Mouse (Mus musculus) forebrain, postnatal 0 days (tissue): ENCODE measurements around the gene Xrcc4. TPM values are rescaled to one million over a fixed set of nuclear protein-coding genes. Genes with fewer than 3 reads are reported as not detected.

ENCODE experiments used
- ATAC-seq: fragments of 200-750 bp; cut with Nextera tagmentation; 2 replicates; pipeline ENCODE4 v1.8.0; 2017; ENCODE audit warnings: mild to moderate bottlenecking, moderate library complexity
- DNase-seq: peaks from one replicate; pipeline ENCODE4 v3.0.0-alpha.2; 2015
- H3K27ac ChIP-seq: fragments of 300-500 bp; sonication (generic); 2 replicates; pipeline ENCODE4 v1.5.1; 2014; ENCODE audit warnings: low read depth, mild to moderate bottlenecking, antibody characterized with exemption, low read length, moderate library complexity, mixed read lengths
- H3K27me3 ChIP-seq: fragments of 300-500 bp; sonication (generic); 2 replicates; pipeline ENCODE4 v1.6.1; 2014; ENCODE audit warnings: mild to moderate bottlenecking, low read length, mixed read lengths; ENCODE audit not compliant: insufficient read depth
- H3K36me3 ChIP-seq: fragments of 300-500 bp; sonication (generic); 2 replicates; pipeline ENCODE4 v1.6.1; 2014; ENCODE audit warnings: mild to moderate bottlenecking, moderate library complexity; ENCODE audit not compliant: insufficient read depth
- H3K4me1 ChIP-seq: fragments of 300-500 bp; sonication (generic); 2 replicates; pipeline ENCODE4 v1.6.1; 2014; ENCODE audit warnings: antibody characterized with exemption; ENCODE audit not compliant: insufficient read depth
- H3K4me2 ChIP-seq: fragments of 300-500 bp; sonication (generic); 2 replicates; pipeline ENCODE4 v1.6.1; 2014; ENCODE audit warnings: low read depth, mild to moderate bottlenecking, moderate library complexity
- H3K4me3 ChIP-seq: fragments of 300-500 bp; sonication (generic); 2 replicates; pipeline ENCODE4 v1.5.1; 2014; ENCODE audit warnings: low read depth, low read length, mixed read lengths
- H3K9ac ChIP-seq: fragments of 300-500 bp; sonication (generic); 2 replicates; pipeline ENCODE4 v1.6.1; 2014; ENCODE audit warnings: mild to moderate bottlenecking
- H3K9me3 ChIP-seq: fragments of 300-500 bp; sonication (generic); 2 replicates; pipeline ENCODE4 v1.6.1; 2016; ENCODE audit warnings: low read length
- CTCF ChIP-seq: sonication (generic); IDR thresholded peaks from 2 replicates; pipeline ENCODE4 v1.5.1; 2016; ENCODE audit warnings: antibody characterized with exemption, control low read depth, low read depth
- WGBS: fragments of 180-500 bp; shearing (Covaris S2); extraction: QIAGEN DNeasy Blood & Tissue Kit; methylation state at CpG from one replicate; pipeline ENCODE4 v1.1.7; 2014; 5-methylcytosine and 5-hydroxymethylcytosine counted together
- polyA plus RNA-seq: library from polyadenylated mRNA; unstranded; fragments of >200 nt; fragmentation: Nextera tagmentation; extraction: Ambion mirVana; gene quantifications from 2 replicates; pipeline ENCODE4 v1.2.1, GENCODE M21; 2015
- total RNA-seq: library from RNA; depleted of rRNA; stranded (reverse); fragments of >200 nt; gene quantifications from 2 replicates; pipeline ENCODE4 v1.2.3, GENCODE M21; 2014

Gene Xrcc4
- total and polyA plus RNA-seq, 2 experiments from 2014 or later, result 19.0 to 24.0 TPM

GRCm38 (mm10) chr13:90089825-90090183 lies 396 bp upstream of the Xrcc4 start:
- H3K27me3 ChIP-seq, result no peaks in the 10 kb centered on the region
- peak; percentile 63 for ATAC-seq
- H3K9ac ChIP-seq, result peak overlapping the region; percentile 89
- no peaks in the 10 kb centered on the region; the same call in 1 of the 2 replicates for H3K4me1 ChIP-seq
- peaks cover 2% of the 10 kb centered on the region; the same call in 1 of the 2 replicates for H3K36me3 ChIP-seq
- H3K9me3 ChIP-seq, result no peaks in the 10 kb centered on the region
- peak overlapping the region; percentile 85 for H3K27ac ChIP-seq
- TF ChIP-seq CTCF, result no peak
- no peak for DNase-seq
- WGBS, result under 1% methylated on average over 24 of the region's 27 CpGs
- H3K4me2 ChIP-seq, result peak overlapping the region; percentile 95
- peak overlapping the region; percentile 75 for H3K4me3 ChIP-seq

DNA sequence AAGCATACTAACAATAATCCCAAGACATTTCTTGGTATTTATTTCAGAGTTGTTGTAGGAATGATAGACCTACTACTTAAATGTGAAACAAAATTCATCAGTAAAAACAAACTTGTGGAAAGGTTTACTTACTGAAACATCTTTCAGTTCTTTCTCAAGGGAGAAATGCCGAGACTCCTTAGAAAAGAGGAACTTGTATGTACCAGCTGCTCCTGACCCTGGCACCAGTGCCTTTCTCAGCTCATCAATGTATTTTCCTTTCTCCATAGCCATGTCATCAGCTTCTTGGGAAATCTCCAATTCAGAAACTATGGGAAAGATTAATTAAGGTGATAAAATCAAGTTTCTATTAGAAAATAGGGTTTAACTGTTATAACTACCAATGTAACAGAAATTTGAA lies 27.5 kb downstream of the Xrcc4 start:
- WGBS, result 83% methylated on average over 1 of the region's 1 CpGs
- H3K27me3 ChIP-seq, result no peaks in the 10 kb centered on the region
- no peaks in the 10 kb centered on the region for H3K4me1 ChIP-seq
- no peak overlapping the region for H3K9ac ChIP-seq
- ATAC-seq (no peak), DNase-seq (no peak)
- no peak overlapping the region for H3K27ac ChIP-seq
- H3K4me2 ChIP-seq, result no peak overlapping the region
- H3K4me3 ChIP-seq, result no peak overlapping the region
- no peaks in the 10 kb centered on the region for H3K9me3 ChIP-seq
- TF ChIP-seq CTCF, result no peak
- no peaks in the 10 kb centered on the region for H3K36me3 ChIP-seq

GRCm38 (mm10) chr13:90052408-90052807 lies 37.0 kb downstream of the Xrcc4 start:
- ATAC-seq (no peak), DNase-seq (no peak)
- TF ChIP-seq CTCF, result no peak
- Histone ChIP-seq H3K4me3 (no peak overlapping the region), H3K4me2 (no peak overlapping the region), H3K27ac (no peak overlapping the region), H3K9ac (no peak overlapping the region), H3K4me1 (no peaks in the 10 kb centered on the region), H3K36me3 (no peaks in the 10 kb centered on the region), H3K27me3 (no peaks in the 10 kb centered on the region), H3K9me3 (no peaks in the 10 kb centered on the region)
- WGBS, result 74% methylated on average over 3 of the region's 3 CpGs

- Histone ChIP-seq H3K4me2 (no peak overlapping the region), H3K4me3 (no peak overlapping the region), H3K4me1 (no peaks in the 10 kb centered on the region), H3K36me3 (no peaks in the 10 kb centered on the region), H3K27me3 (no peaks in the 10 kb centered on the region), H3K9me3 (no peaks in the 10 kb centered on the region), H3K9ac (no peak overlapping the region), H3K27ac (no peak overlapping the region)
- no peak for TF ChIP-seq CTCF
- WGBS, result 77% methylated on average over 6 of the region's 6 CpGs
- DNase-seq (no peak), ATAC-seq (no peak)
Observed at GRCm38 (mm10) chr13:90051735-90052134, 37.7 kb downstream of the Xrcc4 start.

DNA sequence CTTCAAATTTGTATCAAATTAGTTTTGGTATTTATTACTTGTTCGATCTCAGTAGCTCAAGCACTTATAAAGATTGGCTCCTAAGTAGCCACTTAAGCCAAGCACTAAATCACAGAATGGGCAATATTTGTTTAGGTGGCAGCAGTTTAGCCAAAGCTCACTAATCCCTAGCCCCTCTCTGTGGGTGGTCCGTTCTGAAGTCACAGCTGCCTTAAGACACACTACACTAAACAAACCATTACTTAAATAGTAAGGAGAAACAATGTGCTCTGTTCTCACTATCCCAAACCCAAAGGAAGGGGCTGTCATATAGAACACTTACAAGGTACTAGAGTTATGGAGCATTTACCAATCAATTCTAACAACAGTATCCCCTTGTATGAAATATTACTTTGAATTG lies 49.8 kb downstream of the Xrcc4 start:
- TF ChIP-seq CTCF, result no peak
- ATAC-seq (no peak), DNase-seq (no peak)
- Histone ChIP-seq H3K9ac (no peak overlapping the region), H3K36me3 (no peaks in the 10 kb centered on the region), H3K9me3 (no peaks in the 10 kb centered on the region), H3K4me3 (no peak overlapping the region), H3K27me3 (no peaks in the 10 kb centered on the region), H3K4me2 (no peak overlapping the region), H3K4me1 (no peaks in the 10 kb centered on the region), H3K27ac (no peak overlapping the region)
- WGBS, result 12% methylated on average over 2 of the region's 2 CpGs

DNA sequence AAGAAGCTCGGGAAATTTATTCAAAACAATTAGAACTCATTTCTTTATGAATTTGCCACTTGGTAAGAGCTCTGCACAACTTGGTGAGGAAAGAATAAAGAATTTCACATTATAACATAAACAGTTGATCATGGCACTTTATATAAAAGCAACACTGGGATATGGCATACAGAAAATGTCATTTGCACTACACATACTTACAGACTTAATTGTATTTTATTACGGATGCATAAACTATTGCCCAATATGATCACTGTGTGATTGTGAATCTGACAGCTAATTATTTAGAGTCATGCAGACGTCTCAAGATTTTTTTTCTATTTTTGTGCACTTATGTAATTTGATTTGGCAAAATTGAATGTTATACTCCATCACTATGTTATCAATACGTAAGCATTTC lies 56.4 kb downstream of the Xrcc4 start:
- Histone ChIP-seq H3K9ac (no peak overlapping the region), H3K4me3 (no peak overlapping the region), H3K9me3 (no peaks in the 10 kb centered on the region), H3K27me3 (no peaks in the 10 kb centered on the region), H3K4me1 (no peaks in the 10 kb centered on the region), H3K36me3 (no peaks in the 10 kb centered on the region), H3K4me2 (no peak overlapping the region), H3K27ac (no peak overlapping the region)
- 54% methylated on average over 4 of the region's 4 CpGs for WGBS
- DNase-seq (no peak), ATAC-seq (no peak)
- TF ChIP-seq CTCF, result no peak

- no peak for TF ChIP-seq CTCF
- WGBS, result 10% methylated on average over 2 of the region's 2 CpGs
- Histone ChIP-seq H3K27me3 (no peaks in the 10 kb centered on the region), H3K4me2 (no peak overlapping the region), H3K4me3 (no peak overlapping the region), H3K4me1 (no peaks in the 10 kb centered on the region), H3K9ac (no peak overlapping the region), H3K27ac (no peak overlapping the region), H3K9me3 (no peaks in the 10 kb centered on the region), H3K36me3 (no peaks in the 10 kb centered on the region)
- ATAC-seq (peak; percentile 45), DNase-seq (peak; percentile 24)
Observed at GRCm38 (mm10) chr13:90032523-90032922, 56.9 kb downstream of the Xrcc4 start.

GRCm38 (mm10) chr13:90030911-90031310 lies 58.5 kb downstream of the Xrcc4 start:
- Histone ChIP-seq H3K27ac (no peak overlapping the region), H3K4me2 (no peak overlapping the region), H3K27me3 (no peaks in the 10 kb centered on the region), H3K4me1 (no peaks in the 10 kb centered on the region), H3K9me3 (no peaks in the 10 kb centered on the region), H3K9ac (no peak overlapping the region), H3K36me3 (no peaks in the 10 kb centered on the region), H3K4me3 (no peak overlapping the region)
- no peak for DNase-seq
- 86% methylated on average over 3 of the region's 3 CpGs for WGBS
- TF ChIP-seq CTCF, result no peak
- ATAC-seq, result no peak
